Mouse (Mus musculus) retina, adult 2 months (tissue): ENCODE measurements at regions not wholly inside any gene's neighbourhood (a gene's known extent, or its start where the extent isn't known, plus 50 kb on each side); places are given as distances from the start of the nearest gene placed in this dataset.

Experiments used
- DNase-seq: peaks from one replicate; pipeline ENCODE4 v3.0.0-alpha.2; 2012; ENCODE audit warnings: low read depth, low spot score

- DNase-seq, result no peak
Measured at GRCm38 (mm10) chr7:115073406-115073805, 329.9 kb downstream of the Insc start.

- DNase-seq, result no peak
Measured at GRCm38 (mm10) chr7:115076781-115077180, 333.3 kb downstream of the Insc start.

- no peak for DNase-seq
Measured at GRCm38 (mm10) chr7:115084711-115085380, 341.4 kb downstream of the Insc start.

DNA sequence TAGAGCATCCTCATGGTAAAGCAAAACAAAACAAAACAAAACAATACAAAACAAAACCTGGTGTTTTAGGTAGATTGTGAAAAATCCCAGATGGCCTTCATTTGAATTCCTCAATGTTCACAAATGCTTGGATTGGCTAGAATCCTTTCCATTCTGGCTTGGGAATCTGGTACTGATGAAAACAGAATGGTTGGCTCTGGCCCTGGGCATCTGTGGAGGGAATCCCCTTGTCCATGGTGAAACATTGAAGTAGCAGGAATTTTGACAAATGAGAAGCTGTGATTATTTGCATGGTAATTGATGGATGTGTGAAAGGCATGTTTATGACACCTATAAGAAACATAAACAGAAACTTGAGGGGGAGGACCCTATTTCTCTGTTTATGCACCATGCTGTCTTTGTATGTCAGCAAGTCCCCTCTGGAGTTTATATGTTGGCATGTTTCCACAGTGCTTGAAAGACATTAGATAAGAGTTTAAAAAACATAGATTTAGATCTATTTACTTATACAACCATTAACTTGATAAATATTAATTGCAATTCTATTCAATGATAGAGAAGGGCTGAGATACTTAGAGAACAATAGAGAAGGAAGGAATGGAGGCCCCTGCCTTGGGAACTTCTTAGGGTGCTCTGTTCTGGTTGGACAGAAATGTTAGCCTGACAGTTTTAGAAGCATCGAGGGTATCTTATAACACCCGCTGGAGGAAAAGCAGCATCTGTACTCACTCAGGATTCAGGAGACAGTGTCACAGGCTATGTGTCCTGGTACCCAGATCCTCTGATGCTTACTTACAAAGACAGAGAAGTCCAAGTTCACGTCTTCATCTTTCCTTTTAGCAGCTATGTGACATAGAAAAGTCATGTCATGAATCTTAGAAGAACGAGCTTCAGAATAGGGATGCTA is 343.3 kb downstream of the Insc start:
- no peak for DNase-seq

DNA sequence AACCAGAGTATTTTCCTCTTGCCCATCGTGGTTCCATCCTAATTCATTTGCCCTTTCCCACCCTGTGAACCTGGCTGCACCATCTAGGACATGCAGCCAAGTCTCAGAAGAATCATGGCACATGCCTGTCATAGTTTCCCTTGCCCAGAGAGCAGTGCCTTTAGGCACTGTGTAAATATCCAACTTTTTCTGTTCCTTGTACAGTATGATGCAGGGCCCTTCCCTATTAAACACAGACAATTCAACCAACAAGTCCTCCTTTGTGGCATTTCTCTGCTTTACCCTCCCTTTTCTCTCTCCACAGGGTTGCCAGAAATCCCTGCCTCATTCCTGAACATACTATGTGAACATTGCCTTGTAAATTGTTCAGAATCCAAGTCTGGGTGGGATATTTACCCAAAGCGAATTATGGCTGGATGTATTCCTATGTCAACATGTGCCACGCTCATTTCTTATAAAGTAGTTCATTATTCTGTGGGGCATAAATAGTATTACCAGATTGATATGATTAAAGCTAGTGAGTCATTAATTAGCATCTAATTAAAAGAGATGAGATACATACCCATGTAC is 349.1 kb downstream of the Insc start:
- DNase-seq, result no peak

DNA sequence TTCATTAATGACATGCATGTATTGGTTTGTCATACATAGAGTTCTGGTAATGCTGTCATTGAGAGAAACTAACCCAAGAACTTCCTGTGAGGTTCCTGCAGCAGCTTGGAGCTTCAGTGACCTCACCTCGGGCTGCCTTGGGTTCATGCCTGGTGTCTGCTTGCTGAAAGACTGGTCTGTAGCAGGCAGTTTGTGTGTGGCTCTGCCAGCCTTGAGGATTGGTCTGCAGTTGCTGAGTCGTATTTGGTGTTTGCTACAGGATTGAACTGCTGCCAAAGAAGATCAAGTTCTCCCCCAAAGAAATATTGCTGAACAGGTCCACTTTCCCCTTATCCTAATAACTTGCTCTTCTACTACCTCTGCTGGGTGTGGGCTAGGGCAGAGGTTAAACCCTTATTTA is 362.5 kb downstream of the Insc start:
- DNase-seq, result no peak

GRCm38 (mm10) chr7:115112282-115112681 is 368.8 kb downstream of the Insc start:
- DNase-seq, result no peak

DNA sequence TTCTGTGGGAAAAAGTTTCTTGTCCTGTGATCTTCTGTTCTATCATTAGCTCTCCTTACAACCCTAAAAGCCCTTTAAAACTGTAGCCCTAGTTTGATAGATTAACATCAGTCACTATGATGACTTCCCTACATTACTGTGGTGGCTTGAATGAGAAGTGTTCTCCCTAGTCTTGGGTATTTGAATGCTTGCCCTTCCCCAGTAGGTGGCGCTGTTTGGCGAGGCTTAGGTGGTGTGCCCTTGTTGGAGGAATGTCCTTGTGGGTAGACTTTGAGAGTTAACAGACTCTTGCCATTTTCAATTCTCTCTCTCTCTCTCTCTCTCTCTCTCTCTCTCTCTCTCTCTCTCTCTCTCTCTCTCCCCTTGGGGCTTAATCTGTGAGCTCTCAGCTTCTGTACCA is 379.8 kb downstream of the Insc start:
- no peak for DNase-seq

- DNase-seq, result no peak
Measured at GRCm38 (mm10) chr7:115129001-115129400, 385.5 kb downstream of the Insc start.

DNA sequence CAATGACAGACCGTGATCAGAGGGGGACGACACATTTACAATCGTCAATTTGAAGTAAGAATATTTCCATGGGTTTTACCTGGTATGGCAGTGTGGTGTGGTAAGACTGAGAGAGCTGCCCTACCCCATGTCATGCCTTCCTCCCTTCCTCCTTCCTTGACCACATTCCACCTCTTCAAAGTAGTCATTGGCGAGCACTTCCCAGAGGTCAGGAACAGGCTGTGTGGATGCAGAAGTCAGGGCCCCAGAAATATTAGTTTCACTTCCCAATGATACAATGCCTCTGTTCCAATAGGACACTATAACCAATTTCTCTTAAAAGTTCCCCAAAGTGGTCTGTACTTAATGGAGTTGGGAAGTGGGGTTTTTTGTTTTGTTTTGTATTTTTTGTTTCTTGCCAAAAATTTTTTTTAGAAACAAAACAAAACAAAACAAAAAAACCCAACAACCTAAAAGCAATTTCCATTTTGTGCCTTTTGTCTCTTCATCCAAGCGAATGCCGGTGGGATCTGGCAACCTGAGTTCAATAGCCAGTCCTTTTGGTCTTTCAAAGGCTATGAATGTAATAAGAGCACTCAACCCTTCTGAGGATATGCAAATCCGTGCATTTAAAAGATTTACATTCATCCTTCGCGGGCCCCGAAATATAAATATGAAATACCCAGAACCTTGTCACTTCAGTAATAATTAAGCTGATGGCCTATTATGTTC is 387.9 kb downstream of the Insc start:
- DNase-seq, result no peak

DNA sequence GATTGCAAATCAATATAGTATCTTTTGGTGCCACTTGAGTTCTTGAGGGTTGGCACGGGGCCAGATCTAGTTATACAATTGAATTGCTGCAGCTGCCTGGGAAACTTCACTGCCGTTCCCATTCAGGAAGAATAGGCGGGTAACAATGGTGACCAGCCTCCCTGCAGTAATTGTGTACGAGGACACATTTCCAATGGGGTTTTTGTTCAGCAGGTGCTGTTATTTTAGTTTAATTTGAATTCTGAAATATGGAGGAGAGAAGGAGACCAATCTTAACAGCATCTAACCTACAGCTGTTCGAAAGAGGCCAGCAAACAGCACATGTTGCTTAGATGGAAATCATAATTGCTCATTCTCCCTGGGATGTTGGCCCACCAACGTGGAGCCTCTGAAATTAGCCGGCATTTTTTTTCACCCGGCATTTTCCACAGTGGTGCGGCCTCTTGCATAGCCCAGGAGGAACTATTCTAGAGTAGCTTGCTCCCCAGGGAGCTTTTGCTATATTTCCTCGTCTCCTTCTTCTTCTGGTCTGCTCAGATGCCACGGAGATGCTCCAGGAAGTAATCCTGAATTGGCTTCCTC is 388.6 kb downstream of the Insc start:
- no peak for DNase-seq

DNA sequence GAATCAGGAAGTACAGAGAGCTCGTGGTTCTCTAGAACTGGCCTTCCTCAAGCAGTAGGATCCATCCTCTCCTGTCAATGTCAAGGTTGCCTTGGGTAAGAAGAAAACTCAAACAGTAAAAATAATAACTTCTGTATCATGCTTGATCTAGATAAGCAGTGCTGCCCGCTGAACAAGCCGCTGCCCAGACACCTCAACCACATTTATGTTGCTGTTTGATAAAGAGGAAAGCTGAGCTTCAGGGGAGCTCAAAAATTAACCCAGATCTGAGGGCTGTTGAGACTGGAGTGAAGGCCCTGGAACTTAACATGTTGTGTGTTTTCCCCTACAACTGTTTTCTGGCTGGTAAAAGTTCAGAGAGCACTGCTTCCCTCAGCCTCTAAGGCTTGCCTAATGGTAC is 389.1 kb downstream of the Insc start:
- no peak for DNase-seq

GRCm38 (mm10) chr7:115134926-115135575 is 391.6 kb downstream of the Insc start:
- no peak for DNase-seq

DNA sequence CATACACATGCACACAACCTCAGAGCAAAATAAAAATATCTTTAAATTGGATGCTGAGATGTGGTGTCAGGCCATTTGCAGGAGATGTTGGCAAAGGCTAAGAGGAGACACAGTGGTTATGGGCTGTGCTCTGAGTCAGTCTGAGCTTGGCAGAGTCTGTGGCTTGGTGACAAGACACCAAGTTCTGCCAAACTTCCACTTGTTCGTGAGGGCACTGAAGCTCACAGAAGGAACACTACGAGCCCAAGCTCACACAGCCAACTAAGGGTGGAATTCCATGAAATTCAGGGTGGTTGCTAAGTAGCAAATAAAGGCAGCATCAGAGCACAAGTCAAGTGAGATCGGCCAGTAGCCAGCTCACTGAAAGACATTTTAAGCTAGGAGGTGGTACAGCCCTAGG is 396.8 kb downstream of the Insc start:
- no peak for DNase-seq

DNA sequence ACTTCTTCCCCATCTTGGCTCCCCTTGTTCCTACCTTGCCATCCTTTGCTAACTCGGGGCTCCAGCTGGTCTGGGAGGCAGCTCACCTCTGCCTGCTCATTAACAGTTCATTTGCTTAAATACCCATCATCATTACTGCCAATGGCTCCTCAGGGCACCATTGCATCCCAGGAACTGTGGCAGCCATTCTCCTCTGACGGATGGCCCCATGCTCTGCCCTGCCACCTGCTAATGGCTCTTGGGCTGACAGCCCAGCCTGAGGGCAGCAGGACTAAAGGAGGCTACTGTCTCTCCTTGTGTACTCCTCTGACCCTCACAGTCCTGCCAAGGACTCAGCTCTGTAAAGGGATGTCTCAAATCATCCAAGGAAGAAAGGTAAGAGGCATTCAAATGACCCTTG is 398.7 kb downstream of the Insc start:
- no peak for DNase-seq

GRCm38 (mm10) chr7:115144947-115145346 is 401.5 kb downstream of the Insc start:
- DNase-seq, result no peak

DNA sequence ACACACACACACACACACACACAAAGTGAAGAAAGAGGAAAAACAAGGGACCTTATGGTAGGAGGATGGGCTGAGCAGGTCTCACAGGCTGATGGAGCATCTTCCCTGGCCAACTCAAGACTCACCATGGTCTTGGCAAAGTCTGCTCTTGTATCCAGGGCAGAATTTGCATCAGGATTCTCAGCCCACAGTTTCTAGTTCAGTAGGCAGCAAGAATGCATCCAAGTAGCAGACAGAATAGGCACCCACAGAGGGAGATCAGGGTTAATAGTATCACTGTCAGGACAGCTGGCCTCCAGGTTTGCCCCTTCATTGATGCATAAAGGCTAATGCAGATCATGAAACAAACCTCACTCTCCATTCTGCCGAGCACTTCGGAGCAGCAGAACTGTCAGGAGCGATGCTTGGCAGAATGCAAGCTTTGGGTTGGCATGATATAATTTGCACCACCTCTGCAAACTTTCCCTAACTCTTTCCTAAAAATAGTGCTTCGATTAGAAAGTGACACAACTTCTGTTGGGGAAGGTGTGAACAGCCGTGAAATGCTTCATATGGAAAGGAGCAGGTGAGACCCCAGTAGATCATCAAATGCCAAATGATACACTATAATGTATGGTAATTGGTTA is 404.0 kb downstream of the Insc start:
- DNase-seq, result no peak

DNA sequence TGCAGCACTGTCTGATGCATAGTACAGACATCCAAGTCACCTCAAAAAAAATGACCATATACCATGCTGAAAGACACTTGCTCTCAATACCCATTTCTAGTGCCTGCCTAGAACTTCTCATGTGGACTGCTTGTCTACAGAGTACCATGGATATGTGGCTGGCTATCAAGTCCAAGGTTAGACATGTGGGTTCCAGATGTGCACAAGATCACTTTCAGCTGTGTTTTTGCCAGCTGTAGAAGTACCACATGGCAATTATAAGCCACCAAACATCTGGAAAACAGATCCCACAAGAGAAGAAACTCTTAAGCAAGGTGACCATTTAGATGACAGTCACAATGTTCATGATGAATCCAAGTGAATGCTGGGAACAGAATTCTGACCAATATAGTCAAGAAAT is 409.8 kb downstream of the Insc start:
- DNase-seq, result no peak

GRCm38 (mm10) chr7:115153764-115154509 is 410.4 kb downstream of the Insc start:
- no peak for DNase-seq

GRCm38 (mm10) chr7:115170023-115170422 is 426.5 kb downstream of the Insc start:
- DNase-seq, result no peak
